Mouse (Mus musculus): ENCODE data around the gene Krt23. TPM values are rescaled to one million over a fixed set of nuclear protein-coding genes. Genes with fewer than 3 reads are reported as not detected.

Gene Krt23
- polyA plus RNA-seq, 1 experiment from 2014 or later = 11.9 TPM

- H3K36me3 ChIP-seq (ENCODE audit: control insufficient read depth, insufficient read depth, low read length) = no peaks in the 10 kb centered on the region
- no peak overlapping the region for H3K4me3 ChIP-seq (ENCODE audit: low read depth, low read length)
- 19% methylated on average over 7 of the region's 7 CpGs for WGBS
- H3K4me1 ChIP-seq (ENCODE audit: control insufficient read depth, insufficient read depth, low read length) = no peaks in the 10 kb centered on the region
- H3K4me2 ChIP-seq (ENCODE audit: low read depth, low read length) = no peak overlapping the region
- no peaks in the 10 kb centered on the region for H3K27me3 ChIP-seq (replicated peaks; ENCODE audit: control insufficient read depth, insufficient read depth, low read length)
- DNase-seq (ENCODE audit: low spot score) (peak; percentile 25), ATAC-seq (ENCODE audit: low read depth) (no peak)
- no peaks in the 10 kb centered on the region for H3K9me3 ChIP-seq (ENCODE audit: control insufficient read depth, low read length)
- no peak overlapping the region for H3K27ac ChIP-seq (replicated peaks; ENCODE audit: low read depth, low read length)
- H3K9ac ChIP-seq (ENCODE audit: low read depth, low read length) = no peak overlapping the region
Observed at GRCm38 (mm10) chr11:99466316-99466715, 26.6 kb downstream of the Krt23 start.

- Histone ChIP-seq H3K9ac (ENCODE audit: low read depth, low read length) (no peak overlapping the region), H3K9me3 (ENCODE audit: control insufficient read depth, low read length) (no peaks in the 10 kb centered on the region), H3K27me3 (replicated peaks; ENCODE audit: control insufficient read depth, insufficient read depth, low read length) (no peaks in the 10 kb centered on the region), H3K4me2 (ENCODE audit: low read depth, low read length) (no peak overlapping the region), H3K4me3 (ENCODE audit: low read depth, low read length) (no peak overlapping the region), H3K4me1 (ENCODE audit: control insufficient read depth, insufficient read depth, low read length) (no peaks in the 10 kb centered on the region), H3K36me3 (ENCODE audit: control insufficient read depth, insufficient read depth, low read length) (no peaks in the 10 kb centered on the region), H3K27ac (replicated peaks; ENCODE audit: low read depth, low read length) (no peak overlapping the region)
- WGBS = 6% methylated on average over 5 of the region's 5 CpGs
- DNase-seq (ENCODE audit: low spot score) (peak; percentile 85), ATAC-seq (ENCODE audit: low read depth) (no peak)
Observed at GRCm38 (mm10) chr11:99464836-99465235, 28.1 kb downstream of the Krt23 start.

GRCm38 (mm10) chr11:99463155-99463554 is 29.8 kb downstream of the Krt23 start:
- ATAC-seq (ENCODE audit: low read depth) = no peak
- no peaks in the 10 kb centered on the region for H3K4me1 ChIP-seq (ENCODE audit: control insufficient read depth, insufficient read depth, low read length)
- 9% methylated on average over 8 of the region's 8 CpGs for WGBS
- H3K9me3 ChIP-seq (ENCODE audit: control insufficient read depth, low read length) = no peaks in the 10 kb centered on the region
- no peak overlapping the region for H3K4me3 ChIP-seq (ENCODE audit: low read depth, low read length)
- no peak overlapping the region for H3K27ac ChIP-seq (replicated peaks; ENCODE audit: low read depth, low read length)
- no peak overlapping the region for H3K9ac ChIP-seq (ENCODE audit: low read depth, low read length)
- no peak overlapping the region for H3K4me2 ChIP-seq (ENCODE audit: low read depth, low read length)
- no peaks in the 10 kb centered on the region for H3K36me3 ChIP-seq (ENCODE audit: control insufficient read depth, insufficient read depth, low read length)
- H3K27me3 ChIP-seq (replicated peaks; ENCODE audit: control insufficient read depth, insufficient read depth, low read length) = no peaks in the 10 kb centered on the region
- DNase-seq (ENCODE audit: low spot score) = peak; percentile 76

- DNase-seq (ENCODE audit: low spot score) = no peak
- Histone ChIP-seq H3K9ac (ENCODE audit: low read depth, low read length) (no peak overlapping the region), H3K4me2 (ENCODE audit: low read depth, low read length) (no peak overlapping the region), H3K9me3 (ENCODE audit: control insufficient read depth, low read length) (no peaks in the 10 kb centered on the region), H3K4me1 (ENCODE audit: control insufficient read depth, insufficient read depth, low read length) (no peaks in the 10 kb centered on the region), H3K4me3 (ENCODE audit: low read depth, low read length) (no peak overlapping the region), H3K27ac (replicated peaks; ENCODE audit: low read depth, low read length) (no peak overlapping the region), H3K36me3 (ENCODE audit: control insufficient read depth, insufficient read depth, low read length) (no peaks in the 10 kb centered on the region), H3K27me3 (replicated peaks; ENCODE audit: control insufficient read depth, insufficient read depth, low read length) (no peaks in the 10 kb centered on the region)
- WGBS = 68% methylated on average over 7 of the region's 7 CpGs
- no peak for ATAC-seq (ENCODE audit: low read depth)
Observed at GRCm38 (mm10) chr11:99461736-99462135, 31.2 kb downstream of the Krt23 start.

- H3K27me3 ChIP-seq (replicated peaks; ENCODE audit: control insufficient read depth, insufficient read depth, low read length) = no peaks in the 10 kb centered on the region
- no peak overlapping the region for H3K27ac ChIP-seq (replicated peaks; ENCODE audit: low read depth, low read length)
- no peaks in the 10 kb centered on the region for H3K36me3 ChIP-seq (ENCODE audit: control insufficient read depth, insufficient read depth, low read length)
- WGBS = 71% methylated on average over 7 of the region's 7 CpGs
- H3K4me3 ChIP-seq (ENCODE audit: low read depth, low read length) = no peak overlapping the region
- DNase-seq (ENCODE audit: low spot score) (no peak), ATAC-seq (ENCODE audit: low read depth) (no peak)
- H3K4me1 ChIP-seq (ENCODE audit: control insufficient read depth, insufficient read depth, low read length) = no peaks in the 10 kb centered on the region
- H3K4me2 ChIP-seq (ENCODE audit: low read depth, low read length) = no peak overlapping the region
- H3K9ac ChIP-seq (ENCODE audit: low read depth, low read length) = no peak overlapping the region
- H3K9me3 ChIP-seq (ENCODE audit: control insufficient read depth, low read length) = no peaks in the 10 kb centered on the region
Observed at GRCm38 (mm10) chr11:99458887-99459286, 34.0 kb downstream of the Krt23 start.

- Histone ChIP-seq H3K27me3 (replicated peaks; ENCODE audit: control insufficient read depth, insufficient read depth, low read length) (no peaks in the 10 kb centered on the region), H3K27ac (replicated peaks; ENCODE audit: low read depth, low read length) (no peak overlapping the region), H3K9me3 (ENCODE audit: control insufficient read depth, low read length) (no peaks in the 10 kb centered on the region), H3K4me2 (ENCODE audit: low read depth, low read length) (no peak overlapping the region), H3K4me1 (ENCODE audit: control insufficient read depth, insufficient read depth, low read length) (no peaks in the 10 kb centered on the region), H3K4me3 (ENCODE audit: low read depth, low read length) (no peak overlapping the region), H3K36me3 (ENCODE audit: control insufficient read depth, insufficient read depth, low read length) (no peaks in the 10 kb centered on the region), H3K9ac (ENCODE audit: low read depth, low read length) (no peak overlapping the region)
- ATAC-seq (ENCODE audit: low read depth) = no peak
- no peak for DNase-seq (ENCODE audit: low spot score)
- WGBS = 76% methylated on average over 10 of the region's 10 CpGs
Observed at GRCm38 (mm10) chr11:99454759-99455158, 38.2 kb downstream of the Krt23 start.

GRCm38 (mm10) chr11:99454044-99454443 is 38.9 kb downstream of the Krt23 start:
- H3K36me3 ChIP-seq (ENCODE audit: control insufficient read depth, insufficient read depth, low read length) = no peaks in the 10 kb centered on the region
- H3K4me3 ChIP-seq (ENCODE audit: low read depth, low read length) = no peak overlapping the region
- H3K9me3 ChIP-seq (ENCODE audit: control insufficient read depth, low read length) = no peaks in the 10 kb centered on the region
- ATAC-seq (ENCODE audit: low read depth) (no peak), DNase-seq (ENCODE audit: low spot score) (no peak)
- H3K9ac ChIP-seq (ENCODE audit: low read depth, low read length) = no peak overlapping the region
- WGBS = 85% methylated on average over 4 of the region's 4 CpGs
- H3K4me2 ChIP-seq (ENCODE audit: low read depth, low read length) = no peak overlapping the region
- no peaks in the 10 kb centered on the region for H3K27me3 ChIP-seq (replicated peaks; ENCODE audit: control insufficient read depth, insufficient read depth, low read length)
- H3K27ac ChIP-seq (replicated peaks; ENCODE audit: low read depth, low read length) = no peak overlapping the region
- no peaks in the 10 kb centered on the region for H3K4me1 ChIP-seq (ENCODE audit: control insufficient read depth, insufficient read depth, low read length)

GRCm38 (mm10) chr11:99448769-99449168 is 44.2 kb downstream of the Krt23 start:
- no peak overlapping the region for H3K9ac ChIP-seq (ENCODE audit: low read depth, low read length)
- DNase-seq (ENCODE audit: low spot score) (no peak), ATAC-seq (ENCODE audit: low read depth) (no peak)
- H3K9me3 ChIP-seq (ENCODE audit: control insufficient read depth, low read length) = no peaks in the 10 kb centered on the region
- no peak overlapping the region for H3K27ac ChIP-seq (replicated peaks; ENCODE audit: low read depth, low read length)
- H3K36me3 ChIP-seq (ENCODE audit: control insufficient read depth, insufficient read depth, low read length) = no peaks in the 10 kb centered on the region
- no peak overlapping the region for H3K4me3 ChIP-seq (ENCODE audit: low read depth, low read length)
- no peak overlapping the region for H3K4me2 ChIP-seq (ENCODE audit: low read depth, low read length)
- WGBS = 49% methylated on average over 2 of the region's 2 CpGs
- no peaks in the 10 kb centered on the region for H3K4me1 ChIP-seq (ENCODE audit: control insufficient read depth, insufficient read depth, low read length)
- no peaks in the 10 kb centered on the region for H3K27me3 ChIP-seq (replicated peaks; ENCODE audit: control insufficient read depth, insufficient read depth, low read length)

- ATAC-seq (ENCODE audit: low read depth) (no peak), DNase-seq (ENCODE audit: low spot score) (no peak)
- no peaks in the 10 kb centered on the region for H3K36me3 ChIP-seq (ENCODE audit: control insufficient read depth, insufficient read depth, low read length)
- no peaks in the 10 kb centered on the region for H3K27me3 ChIP-seq (replicated peaks; ENCODE audit: control insufficient read depth, insufficient read depth, low read length)
- H3K9ac ChIP-seq (ENCODE audit: low read depth, low read length) = no peak overlapping the region
- no peak overlapping the region for H3K4me3 ChIP-seq (ENCODE audit: low read depth, low read length)
- H3K4me1 ChIP-seq (ENCODE audit: control insufficient read depth, insufficient read depth, low read length) = no peaks in the 10 kb centered on the region
- 67% methylated on average over 8 of the region's 8 CpGs for WGBS
- H3K4me2 ChIP-seq (ENCODE audit: low read depth, low read length) = no peak overlapping the region
- no peaks in the 10 kb centered on the region for H3K9me3 ChIP-seq (ENCODE audit: control insufficient read depth, low read length)
- no peak overlapping the region for H3K27ac ChIP-seq (replicated peaks; ENCODE audit: low read depth, low read length)
Observed at GRCm38 (mm10) chr11:99441220-99441619, 51.7 kb downstream of the Krt23 start.

All from embryonic facial prominence, embryonic 14.5 days (tissue).